Mouse (Mus musculus): ENCODE data around the gene Ttc8.

GRCm38 (mm10) chr12:98994366-98994765 lies 74.0 kb downstream of the Ttc8 start:
- TF ChIP-seq CTCF (IDR thresholded peaks at IDR 0.05; ENCODE audit: extremely low read depth, insufficient read depth, low read length) = no peak
- TF ChIP-seq POLR2A (IDR thresholded peaks at IDR 0.05; ENCODE audit: extremely low read depth, insufficient read depth, low read length) = no peak
